Mouse (Mus musculus) embryonic facial prominence, embryonic 14.5 days (tissue): ENCODE results near the gene Gm21887. TPM values are rescaled to one million over a fixed set of nuclear protein-coding genes. Genes with fewer than 3 reads are reported as not detected.
A peak's percentile ranks its signal among the peaks of the same experiment; 100 is the strongest.
"Not testable (repeated sequence)": the region's sequence is repeated elsewhere in the genome, so short reads cannot be mapped to it uniquely, and the experiment has no call there.

Source experiments
- ATAC-seq: fragments of 200-750 bp; cut with Nextera tagmentation; 2 replicates; pipeline ENCODE4 v1.8.0; 2017; ENCODE audit warnings: low read depth, moderate number of reproducible peaks, moderate TSS enrichment
- DNase-seq: peaks from one replicate; pipeline ENCODE4 v3.0.0-alpha.2; 2015; ENCODE audit warnings: low spot score
- H3K27ac ChIP-seq: fragments of 300-500 bp; sonication (generic); replicated peaks from 2 replicates; pipeline ENCODE4 v1.5.1; 2014; ENCODE audit warnings: low read depth, mild to moderate bottlenecking, low read length, moderate library complexity
- H3K27me3 ChIP-seq: fragments of 300-500 bp; sonication (generic); replicated peaks from 2 replicates; pipeline ENCODE4 v1.6.1; 2014; ENCODE audit warnings: low read length; ENCODE audit not compliant: control insufficient read depth, insufficient read depth
- H3K36me3 ChIP-seq: fragments of 300-500 bp; sonication (generic); 2 replicates; pipeline ENCODE4 v1.6.1; 2014; ENCODE audit warnings: low read length, mixed read lengths; ENCODE audit not compliant: control insufficient read depth, insufficient read depth
- H3K4me1 ChIP-seq: fragments of 300-500 bp; sonication (generic); 2 replicates; pipeline ENCODE4 v1.6.1; 2014; ENCODE audit warnings: antibody characterized with exemption, low read length; ENCODE audit not compliant: control insufficient read depth, insufficient read depth
- H3K4me2 ChIP-seq: fragments of 300-500 bp; sonication (generic); 2 replicates; pipeline ENCODE4 v1.6.1; 2014; ENCODE audit warnings: low read depth, mild to moderate bottlenecking, low read length, moderate library complexity, mixed read lengths
- H3K4me3 ChIP-seq: fragments of 300-500 bp; sonication (generic); 2 replicates; pipeline ENCODE4 v1.5.1; 2014; ENCODE audit warnings: low read depth, mild to moderate bottlenecking, low read length
- H3K9ac ChIP-seq: fragments of 300-500 bp; sonication (generic); 2 replicates; pipeline ENCODE4 v1.6.1; 2014; ENCODE audit warnings: low read depth, mild to moderate bottlenecking, low read length, moderate library complexity, mixed read lengths
- H3K9me3 ChIP-seq: fragments of 300-500 bp; sonication (generic); 2 replicates; pipeline ENCODE4 v1.6.1; 2016; ENCODE audit warnings: low read length; ENCODE audit not compliant: control insufficient read depth
- WGBS: fragments of 180-500 bp; shearing (Covaris S2); extraction: QIAGEN DNeasy Blood & Tissue Kit; methylation state at CpG from one replicate; pipeline ENCODE4 v1.1.7; 2014; 5-methylcytosine and 5-hydroxymethylcytosine counted together
- polyA plus RNA-seq: library from polyadenylated mRNA; unstranded; fragments of >200 nt; fragmentation: Nextera tagmentation; extraction: Ambion mirVana; gene quantifications from 2 replicates; pipeline ENCODE4 v1.2.1, GENCODE M21; 2014

Gene Gm21887
- polyA plus RNA-seq, 1 experiment from 2014 or later, result 129 TPM

DNA sequence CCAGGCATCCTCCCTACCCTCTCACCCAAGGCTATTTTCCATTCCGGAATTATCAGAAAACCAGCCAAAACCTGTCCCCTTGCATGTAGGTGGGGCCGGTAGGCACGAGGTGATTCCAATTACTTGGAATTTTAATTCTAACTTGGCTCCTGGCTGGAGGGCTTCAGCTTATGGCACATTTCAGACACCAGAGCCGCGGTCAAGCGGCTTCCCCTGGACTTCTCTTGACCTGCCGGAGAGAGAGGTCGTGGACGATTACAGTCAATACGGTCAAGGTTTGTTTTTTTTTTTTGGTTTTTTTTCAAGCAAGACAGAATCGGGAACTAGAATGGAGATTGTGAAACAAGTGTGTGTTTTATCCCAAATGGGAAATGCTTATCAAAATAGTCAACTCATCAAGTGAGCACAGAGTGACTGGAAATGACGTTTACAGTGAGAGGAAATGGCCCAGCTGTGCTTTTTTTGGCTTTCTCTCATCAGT lies 28.6 kb upstream of the Gm21887 start:
- DNase-seq, result no peak
- H3K27me3 ChIP-seq, result no peaks in the 10 kb centered on the region
- H3K36me3 ChIP-seq, result peaks cover 60% of the 10 kb centered on the region
- peaks cover 43% of the 10 kb centered on the region for H3K9me3 ChIP-seq
- no peak overlapping the region for H3K27ac ChIP-seq
- H3K4me1 ChIP-seq, result no peaks in the 10 kb centered on the region
- H3K4me2 ChIP-seq, result no peak overlapping the region
- H3K4me3 ChIP-seq, result no peak overlapping the region
- H3K9ac ChIP-seq, result no peak overlapping the region
- WGBS, result 81% methylated on average over 12 of the region's 12 CpGs
- no peak for ATAC-seq

DNA sequence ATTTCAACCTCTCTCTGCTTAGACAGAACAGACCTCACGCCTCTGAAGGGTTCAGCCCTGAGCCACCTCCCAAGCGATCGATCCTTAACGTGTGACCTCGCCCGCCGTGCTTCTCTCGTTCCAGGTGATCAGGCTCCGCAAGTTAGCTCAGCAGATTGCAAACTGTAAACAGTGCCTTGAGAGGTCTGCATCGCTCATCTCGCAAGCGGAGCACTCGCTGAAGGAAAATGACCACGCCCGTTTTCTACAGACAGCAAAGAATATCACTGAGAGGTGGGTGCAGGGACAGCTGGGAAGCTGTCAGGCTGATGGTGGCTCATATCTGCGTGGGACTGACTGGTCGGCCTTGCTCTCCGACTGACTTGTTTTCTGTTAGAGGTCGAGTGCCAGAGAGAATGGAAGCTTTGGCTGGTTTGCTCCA lies 27.7 kb upstream of the Gm21887 start:
- H3K27me3 ChIP-seq, H3K4me1 ChIP-seq, H3K27ac ChIP-seq, ATAC-seq, H3K4me2 ChIP-seq, H3K9ac ChIP-seq, H3K4me3 ChIP-seq, DNase-seq: not testable (repeated sequence)
- Histone ChIP-seq H3K36me3 (peaks cover 68% of the 10 kb centered on the region), H3K9me3 (peaks cover 50% of the 10 kb centered on the region)
- 89% methylated on average over 19 of the region's 19 CpGs for WGBS

DNA sequence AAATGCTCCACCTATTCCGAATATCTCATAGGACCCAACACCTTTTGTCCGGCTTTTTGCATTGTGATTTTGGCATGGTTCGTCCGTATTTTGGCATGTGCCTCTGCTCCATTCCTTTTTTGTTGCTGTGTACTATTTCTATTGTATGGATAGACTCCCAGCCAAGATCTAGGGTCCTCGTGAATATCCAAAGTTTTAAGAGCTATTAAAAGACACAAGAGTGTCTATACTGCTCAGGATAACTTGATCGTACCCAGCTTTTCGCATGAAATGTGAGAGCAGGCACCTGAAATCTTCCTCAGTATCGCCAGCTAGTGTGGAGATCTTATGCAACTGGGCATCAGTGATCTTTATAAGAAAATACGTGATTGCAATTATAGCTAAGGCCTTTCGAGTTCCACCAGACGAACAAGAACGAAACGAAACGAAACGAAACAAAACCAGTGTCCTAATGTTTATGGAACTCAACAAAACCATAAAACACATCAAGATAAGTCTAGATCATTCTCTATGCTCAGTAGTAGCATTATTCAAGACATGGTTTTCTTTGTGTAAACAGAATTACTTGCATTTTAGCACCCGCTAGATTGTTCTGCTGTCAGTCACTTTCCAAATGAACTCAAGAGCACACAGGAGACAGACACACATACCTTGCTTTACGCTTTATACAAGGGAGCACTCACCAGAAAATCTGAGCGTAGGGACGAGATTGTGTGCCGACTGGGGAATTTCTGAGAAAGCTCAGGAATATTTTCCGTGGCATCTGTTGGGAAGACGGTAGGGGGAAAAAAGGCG lies 26.7 kb upstream of the Gm21887 start:
- H3K4me3 ChIP-seq, H3K4me1 ChIP-seq, DNase-seq, H3K4me2 ChIP-seq, H3K27ac ChIP-seq, H3K27me3 ChIP-seq, ATAC-seq, H3K9ac ChIP-seq: not testable (repeated sequence)
- H3K36me3 ChIP-seq, result peaks cover 73% of the 10 kb centered on the region
- WGBS, result 86% methylated on average over 23 of the region's 23 CpGs
- H3K9me3 ChIP-seq, result peaks cover 57% of the 10 kb centered on the region

DNA sequence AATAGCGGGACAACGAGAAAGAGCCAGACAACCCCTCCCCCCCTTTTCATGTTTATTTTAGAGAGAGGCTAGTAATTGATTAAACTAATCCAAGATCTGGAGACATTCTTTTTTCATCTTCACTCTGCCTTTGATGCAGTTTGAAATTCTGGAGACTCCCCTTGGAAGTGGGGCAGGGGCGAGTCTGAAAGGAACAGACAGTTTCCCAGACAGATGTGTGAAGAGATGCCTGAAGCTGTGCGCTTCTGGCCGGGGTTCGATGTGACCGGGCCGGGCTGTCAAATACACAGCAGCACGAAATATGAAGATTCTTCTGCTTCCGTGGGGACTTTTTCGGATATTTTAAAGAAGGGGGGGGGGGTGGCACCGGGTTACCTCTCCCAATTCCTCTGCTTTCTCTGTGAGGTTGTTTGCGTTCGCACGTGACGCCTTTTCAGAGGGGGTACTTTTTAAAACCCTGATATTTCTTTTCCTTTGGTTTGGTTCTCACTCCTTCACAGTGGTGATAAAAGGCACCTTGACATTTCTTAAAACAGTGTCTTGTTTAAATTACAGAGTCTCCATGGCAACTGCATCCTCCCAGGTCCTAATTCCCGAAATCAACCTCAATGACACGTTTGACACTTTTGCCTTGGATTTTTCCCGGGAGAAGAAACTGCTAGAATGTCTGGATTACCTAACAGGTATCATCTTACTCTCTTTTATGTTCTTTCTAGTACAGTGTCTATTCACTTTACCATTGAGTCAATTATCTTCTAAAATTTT lies 25.9 kb upstream of the Gm21887 start:
- not testable (repeated sequence) for H3K27ac ChIP-seq, H3K4me3 ChIP-seq, H3K4me1 ChIP-seq, H3K4me2 ChIP-seq, H3K27me3 ChIP-seq, H3K9ac ChIP-seq, ATAC-seq, DNase-seq
- Histone ChIP-seq H3K36me3 (peaks cover 75% of the 10 kb centered on the region), H3K9me3 (peaks cover 61% of the 10 kb centered on the region)
- WGBS, result 82% methylated on average over 19 of the region's 19 CpGs

DNA sequence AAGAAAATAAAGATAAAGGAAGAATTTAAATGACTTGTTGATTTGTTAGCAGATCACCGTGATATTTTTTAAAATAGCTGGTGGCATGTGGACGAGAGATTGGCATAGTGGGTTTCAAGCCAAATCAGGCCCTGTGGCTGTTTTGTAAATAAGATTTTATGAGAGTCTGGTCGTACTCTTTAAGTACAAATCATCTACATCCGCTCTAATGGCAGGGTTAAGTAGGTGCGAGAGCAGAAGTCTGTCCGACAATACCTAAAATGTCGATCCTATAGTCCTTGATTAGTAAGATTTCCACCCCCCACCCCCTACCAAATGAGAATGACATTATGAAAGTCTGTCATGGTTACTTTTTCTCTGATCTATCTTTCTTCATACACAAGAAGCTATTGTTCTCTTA lies 25.1 kb upstream of the Gm21887 start:
- Histone ChIP-seq H3K9me3 (peaks cover 68% of the 10 kb centered on the region), H3K36me3 (peaks cover 80% of the 10 kb centered on the region)
- H3K4me2 ChIP-seq, H3K27ac ChIP-seq, H3K27me3 ChIP-seq, H3K4me3 ChIP-seq, H3K4me1 ChIP-seq, ATAC-seq, H3K9ac ChIP-seq, DNase-seq: not testable (repeated sequence)
- WGBS, result 89% methylated on average over 7 of the region's 7 CpGs

DNA sequence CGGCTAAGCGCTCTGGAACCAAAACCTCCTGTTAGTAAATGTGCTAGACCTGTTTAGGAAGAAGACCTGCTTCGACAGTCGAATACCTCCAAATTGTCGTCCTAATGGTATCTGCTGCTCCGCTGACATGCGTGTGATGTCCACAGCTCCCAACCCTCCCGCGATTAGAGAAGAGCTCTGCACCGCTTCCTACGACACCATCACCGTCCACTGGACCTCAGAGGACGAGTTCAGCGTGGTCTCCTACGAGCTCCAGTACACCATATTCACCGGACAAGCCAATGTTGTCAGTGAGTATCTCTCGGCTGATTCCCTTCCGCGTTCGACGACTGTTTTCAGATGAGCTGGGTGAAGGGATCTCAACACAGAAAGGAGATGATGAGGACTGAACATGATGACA lies 24.6 kb upstream of the Gm21887 start:
- not testable (repeated sequence) for ATAC-seq, H3K4me2 ChIP-seq, H3K9ac ChIP-seq, H3K27me3 ChIP-seq, H3K27ac ChIP-seq, DNase-seq, H3K4me3 ChIP-seq, H3K4me1 ChIP-seq
- Histone ChIP-seq H3K9me3 (peaks cover 73% of the 10 kb centered on the region), H3K36me3 (peaks cover 82% of the 10 kb centered on the region)
- WGBS, result 92% methylated on average over 21 of the region's 21 CpGs

DNA sequence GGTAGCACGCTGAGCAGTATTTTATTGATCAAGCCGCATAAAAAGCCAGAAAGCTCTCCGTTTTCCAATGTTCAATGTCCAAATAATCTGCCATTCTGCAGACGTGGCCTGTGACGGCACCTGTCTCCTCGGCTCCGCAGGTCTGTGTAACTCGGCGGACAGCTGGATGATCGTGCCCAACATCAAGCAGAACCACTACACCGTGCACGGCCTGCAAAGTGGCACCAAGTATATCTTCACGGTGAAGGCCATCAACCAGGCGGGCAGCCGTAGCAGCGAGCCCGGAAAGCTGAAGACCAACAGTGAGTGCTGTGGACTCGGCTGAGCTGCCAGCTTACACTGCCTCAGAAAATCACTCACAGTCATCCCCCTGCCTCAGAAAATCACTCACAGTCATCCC lies 23.7 kb upstream of the Gm21887 start:
- H3K9ac ChIP-seq, H3K27ac ChIP-seq, H3K4me1 ChIP-seq, ATAC-seq, H3K4me3 ChIP-seq, H3K4me2 ChIP-seq, DNase-seq, H3K27me3 ChIP-seq: not testable (repeated sequence)
- WGBS, result 88% methylated on average over 18 of the region's 18 CpGs
- peaks cover 79% of the 10 kb centered on the region for H3K9me3 ChIP-seq
- peaks cover 87% of the 10 kb centered on the region for H3K36me3 ChIP-seq

DNA sequence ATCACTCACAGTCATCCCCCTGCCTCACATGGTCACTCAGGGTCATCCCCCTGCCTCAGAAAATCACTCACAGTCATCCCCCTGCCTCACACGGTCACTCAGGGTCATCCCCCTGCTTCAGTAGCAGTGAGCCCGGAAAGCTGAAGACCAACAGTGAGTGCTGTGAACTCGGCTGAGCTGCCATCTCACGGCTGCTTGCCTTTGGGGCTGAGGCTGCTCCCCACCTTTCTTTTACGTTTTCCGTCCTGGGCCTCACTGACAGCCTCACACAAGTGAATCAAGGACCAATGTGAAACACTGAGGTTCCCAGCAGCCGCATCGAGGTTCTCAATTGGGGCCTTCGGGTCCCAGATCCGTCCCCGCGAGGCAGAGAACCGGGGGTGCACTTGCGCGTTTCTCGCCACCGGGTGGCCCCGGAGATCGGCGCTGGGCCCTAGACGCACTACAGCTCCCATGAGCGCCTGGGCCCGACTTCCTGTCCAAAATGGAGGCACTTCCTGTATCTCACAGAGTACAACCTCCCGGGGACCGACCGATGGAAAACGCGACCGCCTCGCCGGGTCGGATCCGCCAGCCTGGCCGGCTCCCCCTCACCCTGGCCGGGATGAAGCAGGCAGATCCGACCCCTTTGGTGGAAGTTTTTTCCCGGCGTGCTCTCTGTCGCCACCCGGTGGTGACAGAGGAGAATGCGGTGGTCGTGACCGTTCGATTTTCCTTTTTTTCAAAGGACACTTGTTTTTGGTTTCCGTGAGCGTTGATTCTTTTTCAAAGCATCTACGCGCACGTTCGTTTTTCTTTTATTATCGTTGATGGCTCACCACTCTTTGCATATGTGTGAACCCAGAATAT lies 22.7 kb upstream of the Gm21887 start:
- Histone ChIP-seq H3K4me3 (peak overlapping the region; percentile 21), H3K4me2 (peak overlapping the region; percentile 39), H3K9me3 (peaks cover 81% of the 10 kb centered on the region), H3K9ac (peak overlapping the region; percentile 26), H3K36me3 (peaks cover 85% of the 10 kb centered on the region)
- not testable (repeated sequence) for H3K27ac ChIP-seq, H3K4me1 ChIP-seq, H3K27me3 ChIP-seq
- peak; percentile 88 for ATAC-seq
- DNase-seq, result peak; percentile 3
- WGBS, result 54% methylated on average over 48 of the region's 51 CpGs
